Mouse (Mus musculus): ENCODE measurements around the gene 6430548M08Rik. TPM values are rescaled to one million over a fixed set of nuclear protein-coding genes. Genes with fewer than 3 reads are reported as not detected.

The 6430548M08Rik gene
- polyA plus RNA-seq, 1 experiment from 2014 or later: 17.2 TPM

DNA sequence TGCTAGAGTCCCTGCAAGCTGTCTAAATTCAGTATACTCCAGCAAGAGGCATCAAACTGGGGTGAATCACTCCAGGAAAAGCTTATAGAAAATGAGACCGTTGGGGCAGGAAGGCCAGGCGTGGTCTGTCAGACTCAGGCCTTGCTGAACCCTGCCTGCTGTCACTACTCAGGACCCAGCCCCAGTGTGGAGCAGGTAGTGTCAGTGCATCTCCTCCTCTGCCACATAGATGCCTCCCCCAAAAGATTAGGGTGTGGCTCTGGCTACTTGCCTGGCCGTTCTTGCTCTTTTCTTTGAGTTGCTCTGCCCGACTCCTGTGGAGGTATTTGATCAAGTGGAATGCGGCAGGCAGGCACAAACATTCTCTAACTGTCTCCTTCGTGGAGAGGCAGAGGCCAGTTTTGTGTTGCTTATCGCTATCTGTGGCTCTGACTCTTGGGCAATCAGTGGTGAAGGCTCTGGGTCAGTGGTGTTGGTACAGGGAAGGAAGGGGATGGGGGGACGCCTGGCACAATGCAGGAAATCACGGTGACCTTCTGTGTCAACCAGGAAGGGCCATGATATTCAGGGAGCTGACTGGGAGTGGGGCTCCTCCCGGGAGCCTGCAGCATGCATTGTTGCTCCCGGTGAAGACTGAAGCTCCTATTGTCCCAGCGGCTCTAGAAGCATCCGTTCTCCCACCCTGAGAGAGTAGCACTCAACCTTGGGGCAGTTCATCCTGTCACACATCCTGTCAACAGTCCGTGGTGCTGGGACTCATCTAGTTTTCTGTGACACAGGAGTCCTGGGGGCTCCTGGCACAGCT is 12.6 kb downstream of the 6430548M08Rik start:
- WGBS: 32% methylated on average over 14 of the region's 14 CpGs
- Histone ChIP-seq H3K4me3 (no peak overlapping the region), H3K4me1 (peaks cover 41% of the 10 kb centered on the region), H3K27ac (peak overlapping the region; percentile 24; the same call in 1 of the 2 replicates), H3K4me2 (replicated peaks) (no peak overlapping the region), H3K9me3 (replicated peaks) (no peaks in the 10 kb centered on the region), H3K36me3 (no peaks in the 10 kb centered on the region), H3K9ac (no peak overlapping the region; the same call in 1 of the 2 replicates), H3K27me3 (0 out of 2 replicates have a peak, but pooled peaks cover 4% of the 10 kb centered on the region)
- ATAC-seq (ENCODE audit: low FRiP score): no peak

- Histone ChIP-seq H3K9me3 (replicated peaks) (no peaks in the 10 kb centered on the region), H3K4me1 (peaks cover 33% of the 10 kb centered on the region), H3K36me3 (no peaks in the 10 kb centered on the region), H3K9ac (no peak overlapping the region), H3K4me2 (replicated peaks) (no peak overlapping the region), H3K4me3 (no peak overlapping the region), H3K27me3 (0 out of 2 replicates have a peak, but pooled peaks cover 4% of the 10 kb centered on the region), H3K27ac (no peak overlapping the region)
- ATAC-seq (ENCODE audit: low FRiP score): no peak
- 58% methylated on average over 4 of the region's 4 CpGs for whole genome bisulfite sequencing
Observed at GRCm38 (mm10) chr8:120129547-120129946, 15.6 kb downstream of the 6430548M08Rik start.

DNA sequence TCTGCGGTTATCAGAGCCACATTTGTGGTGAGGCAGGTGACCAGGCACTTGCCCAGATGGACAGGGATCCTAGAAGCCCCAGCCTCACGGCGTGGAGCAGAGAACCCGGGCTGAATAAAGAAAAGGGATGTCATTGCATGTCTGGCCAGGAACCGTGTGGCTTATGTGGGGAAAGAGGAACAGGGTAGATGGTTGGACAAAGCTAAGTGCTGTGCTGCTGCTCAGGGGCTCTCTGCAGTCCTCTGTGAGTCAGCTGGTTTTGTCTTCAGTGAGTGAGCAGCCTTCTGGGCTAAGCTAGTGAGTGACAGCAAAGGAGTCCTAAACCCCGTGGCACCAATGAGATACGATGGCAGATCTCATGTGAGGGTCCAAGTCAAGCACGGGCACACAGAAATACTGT is 17.2 kb downstream of the 6430548M08Rik start:
- no peaks in the 10 kb centered on the region for H3K36me3 ChIP-seq
- H3K27ac ChIP-seq: no peak overlapping the region
- no peak for ATAC-seq (ENCODE audit: low FRiP score)
- peaks cover 21% of the 10 kb centered on the region for H3K4me1 ChIP-seq
- no peak overlapping the region for H3K9ac ChIP-seq
- no peaks in the 10 kb centered on the region for H3K9me3 ChIP-seq (replicated peaks)
- no peak overlapping the region for H3K4me3 ChIP-seq
- H3K27me3 ChIP-seq: 0 out of 2 replicates have a peak, but pooled peaks cover 4% of the 10 kb centered on the region
- 89% methylated on average over 8 of the region's 8 CpGs for WGBS
- no peak overlapping the region for H3K4me2 ChIP-seq (replicated peaks)

GRCm38 (mm10) chr8:120133169-120133568 is 19.2 kb downstream of the 6430548M08Rik start:
- 0 out of 2 replicates have a peak, but pooled peaks cover 4% of the 10 kb centered on the region for H3K27me3 ChIP-seq
- H3K36me3 ChIP-seq: no peaks in the 10 kb centered on the region
- H3K9me3 ChIP-seq (replicated peaks): no peaks in the 10 kb centered on the region
- WGBS: 88% methylated on average over 7 of the region's 7 CpGs
- H3K9ac ChIP-seq: no peak overlapping the region
- no peak for ATAC-seq (ENCODE audit: low FRiP score)
- peaks cover 6% of the 10 kb centered on the region for H3K4me1 ChIP-seq
- H3K27ac ChIP-seq: no peak overlapping the region
- no peak overlapping the region for H3K4me2 ChIP-seq (replicated peaks)
- H3K4me3 ChIP-seq: no peak overlapping the region

- Histone ChIP-seq H3K9me3 (replicated peaks) (no peaks in the 10 kb centered on the region), H3K36me3 (no peaks in the 10 kb centered on the region), H3K27ac (no peak overlapping the region), H3K9ac (no peak overlapping the region), H3K27me3 (no peaks in the 10 kb centered on the region), H3K4me1 (no peaks in the 10 kb centered on the region), H3K4me2 (replicated peaks) (no peak overlapping the region), H3K4me3 (no peak overlapping the region)
- 87% methylated on average over 7 of the region's 7 CpGs for WGBS
- no peak for ATAC-seq (ENCODE audit: low FRiP score)
Observed at GRCm38 (mm10) chr8:120135687-120136086, 21.7 kb downstream of the 6430548M08Rik start.

GRCm38 (mm10) chr8:120136618-120137017 is 22.7 kb downstream of the 6430548M08Rik start:
- H3K27ac ChIP-seq: no peak overlapping the region
- WGBS: 58% methylated on average over 7 of the region's 7 CpGs
- H3K4me2 ChIP-seq (replicated peaks): no peak overlapping the region
- no peaks in the 10 kb centered on the region for H3K9me3 ChIP-seq (replicated peaks)
- H3K4me3 ChIP-seq: no peak overlapping the region
- no peaks in the 10 kb centered on the region for H3K4me1 ChIP-seq
- no peaks in the 10 kb centered on the region for H3K36me3 ChIP-seq
- H3K27me3 ChIP-seq: no peaks in the 10 kb centered on the region
- ATAC-seq (ENCODE audit: low FRiP score): no peak
- no peak overlapping the region for H3K9ac ChIP-seq

GRCm38 (mm10) chr8:120138958-120139357 is 25.0 kb downstream of the 6430548M08Rik start:
- Histone ChIP-seq H3K27ac (no peak overlapping the region), H3K4me2 (replicated peaks) (no peak overlapping the region), H3K4me3 (no peak overlapping the region), H3K27me3 (no peaks in the 10 kb centered on the region), H3K9ac (no peak overlapping the region), H3K36me3 (no peaks in the 10 kb centered on the region), H3K9me3 (replicated peaks) (no peaks in the 10 kb centered on the region), H3K4me1 (peaks cover 4% of the 10 kb centered on the region)
- no peak for ATAC-seq (ENCODE audit: low FRiP score)
- 92% methylated on average over 2 of the region's 2 CpGs for WGBS

DNA sequence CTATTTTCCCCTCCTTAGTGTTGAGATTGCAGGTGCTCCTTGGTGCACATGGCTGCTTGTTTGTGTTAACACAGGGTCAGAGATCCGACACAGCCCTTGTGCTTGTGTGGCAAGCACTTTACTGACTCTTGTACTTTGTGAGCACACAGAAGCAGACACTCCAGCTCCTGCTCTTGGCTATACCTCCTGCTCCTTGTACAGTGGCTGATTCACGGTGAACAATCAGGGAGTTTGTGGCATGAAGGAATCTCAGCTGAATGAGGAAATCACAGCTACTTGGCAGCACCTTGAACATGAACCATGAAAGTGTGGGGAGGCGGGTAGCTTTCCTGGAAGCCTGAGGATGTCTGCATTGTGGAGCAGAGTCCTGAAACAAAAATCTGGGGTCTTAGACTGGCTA is 26.8 kb downstream of the 6430548M08Rik start:
- Histone ChIP-seq H3K9ac (no peak overlapping the region), H3K4me1 (peaks cover 15% of the 10 kb centered on the region), H3K4me2 (replicated peaks) (no peak overlapping the region), H3K4me3 (no peak overlapping the region), H3K9me3 (replicated peaks) (no peaks in the 10 kb centered on the region), H3K27me3 (no peaks in the 10 kb centered on the region), H3K27ac (no peak overlapping the region), H3K36me3 (0 out of 2 replicates have a peak, but pooled peaks cover 2% of the 10 kb centered on the region)
- no peak for ATAC-seq (ENCODE audit: low FRiP score)
- WGBS: 72% methylated on average over 3 of the region's 3 CpGs

GRCm38 (mm10) chr8:120143911-120144651 is 30.1 kb downstream of the 6430548M08Rik start:
- WGBS: 55% methylated on average over 15 of the region's 15 CpGs
- Histone ChIP-seq H3K9ac (0 out of 2 replicates have a peak overlapping the region, but pooled peaks have one; percentile 9), H3K4me1 (peaks cover 15% of the 10 kb centered on the region), H3K4me3 (no peak overlapping the region), H3K4me2 (replicated peaks) (no peak overlapping the region), H3K27ac (peak overlapping the region; percentile 79), H3K27me3 (no peaks in the 10 kb centered on the region), H3K9me3 (replicated peaks) (no peaks in the 10 kb centered on the region), H3K36me3 (0 out of 2 replicates have a peak, but pooled peaks cover 9% of the 10 kb centered on the region)
- no peak for ATAC-seq (ENCODE audit: low FRiP score)

- WGBS: 54% methylated on average over 12 of the region's 12 CpGs
- Histone ChIP-seq H3K27me3 (no peaks in the 10 kb centered on the region), H3K36me3 (0 out of 2 replicates have a peak, but pooled peaks cover 9% of the 10 kb centered on the region), H3K27ac (peak overlapping the region; percentile 79), H3K9me3 (replicated peaks) (no peaks in the 10 kb centered on the region), H3K4me2 (replicated peaks) (no peak overlapping the region), H3K9ac (0 out of 2 replicates have a peak overlapping the region, but pooled peaks have one; percentile 9), H3K4me1 (peaks cover 15% of the 10 kb centered on the region), H3K4me3 (no peak overlapping the region)
- ATAC-seq (ENCODE audit: low FRiP score): peak; percentile 32; the same call in 1 of the 2 replicates
Observed at GRCm38 (mm10) chr8:120144652-120145301, 30.8 kb downstream of the 6430548M08Rik start.

GRCm38 (mm10) chr8:120146051-120146450 is 32.1 kb downstream of the 6430548M08Rik start:
- no peak overlapping the region for H3K27ac ChIP-seq
- ATAC-seq (ENCODE audit: low FRiP score): no peak
- WGBS: 61% methylated on average over 1 of the region's 1 CpGs

DNA sequence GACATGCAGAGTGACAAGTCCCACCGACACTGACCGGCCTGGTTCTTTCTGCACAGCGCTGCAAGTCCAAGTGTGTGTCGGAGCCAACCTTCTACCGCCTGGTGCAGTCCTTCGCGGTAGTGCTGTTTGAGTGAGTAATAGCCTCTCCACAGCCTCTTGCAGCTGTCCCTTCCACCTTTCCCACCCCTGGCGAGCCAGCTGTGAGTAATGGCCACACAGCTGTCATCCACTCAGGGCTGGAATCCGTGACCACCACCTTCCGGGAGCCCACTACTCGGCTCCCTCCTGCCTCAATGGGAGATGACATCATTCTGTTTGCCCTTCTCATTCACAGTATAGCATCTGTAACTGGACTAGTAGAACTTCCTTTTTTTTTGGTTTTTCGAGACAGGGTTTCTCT is 36.1 kb downstream of the 6430548M08Rik start:
- Histone ChIP-seq H3K36me3 (0 out of 2 replicates have a peak, but pooled peaks cover 15% of the 10 kb centered on the region), H3K27me3 (no peaks in the 10 kb centered on the region), H3K4me2 (replicated peaks) (no peak overlapping the region), H3K27ac (no peak overlapping the region), H3K4me1 (peaks cover 14% of the 10 kb centered on the region), H3K9me3 (replicated peaks) (no peaks in the 10 kb centered on the region), H3K9ac (no peak overlapping the region), H3K4me3 (no peak overlapping the region)
- 68% methylated on average over 12 of the region's 12 CpGs for WGBS
- ATAC-seq (ENCODE audit: low FRiP score): no peak

More at GRCm38 (mm10) chr8:120146051-120146450, 32.1 kb downstream of the 6430548M08Rik start:
- no peaks in the 10 kb centered on the region for H3K27me3 ChIP-seq
- H3K4me2 ChIP-seq (replicated peaks): no peak overlapping the region
- H3K9me3 ChIP-seq (replicated peaks): no peaks in the 10 kb centered on the region
- H3K4me3 ChIP-seq: no peak overlapping the region
- H3K9ac ChIP-seq: no peak overlapping the region
- H3K4me1 ChIP-seq: peaks cover 15% of the 10 kb centered on the region
- H3K36me3 ChIP-seq: 0 out of 2 replicates have a peak, but pooled peaks cover 9% of the 10 kb centered on the region
